Mouse (Mus musculus) colon, adult 2 months (tissue): Measurements from ENCODE around the gene Olfr1322. TPM values are rescaled to one million over a fixed set of nuclear protein-coding genes. Genes with fewer than 3 reads are reported as not detected.

ENCODE experiments used
- polyA plus RNA-seq: library from polyadenylated mRNA; depleted of rRNA; stranded (reverse); fragments of >200 nt; gene quantifications from 2 replicates; pipeline ENCODE4 v1.2.3, GENCODE M21; 2012; rRNA removed

Olfr1322 gene
- not detected in 2 replicates for polyA plus RNA-seq

GRCm38 (mm10) chrX:49891383-49891782, at the start of gene Olfr1322:
Gene Olfr1322, minus strand, starts transcription at chrX:49891483.

Other genes with a start within 250 kb of the Olfr1322 start
- gene Olfr1320, start 219.2 kb downstream of the Olfr1322 start, polyA plus RNA-seq = not detected in 2 replicates
- not detected in 2 replicates for gene Olfr1321, start 156.4 kb downstream of the Olfr1322 start, polyA plus RNA-seq
- 0.10 and 0.13 TPM in 2 replicates for gene Igsf1, start 93.7 kb downstream of the Olfr1322 start, polyA plus RNA-seq
- not detected in 2 replicates for gene Olfr1323, start 127.9 kb upstream of the Olfr1322 start, polyA plus RNA-seq